Mouse (Mus musculus): ENCODE data around the gene Msi1. TPM values are rescaled to one million over a fixed set of nuclear protein-coding genes. Genes with fewer than 3 reads are reported as not detected.

The Msi1 gene
- polyA plus RNA-seq, 1 experiment from 2014 or later: 133 TPM

DNA sequence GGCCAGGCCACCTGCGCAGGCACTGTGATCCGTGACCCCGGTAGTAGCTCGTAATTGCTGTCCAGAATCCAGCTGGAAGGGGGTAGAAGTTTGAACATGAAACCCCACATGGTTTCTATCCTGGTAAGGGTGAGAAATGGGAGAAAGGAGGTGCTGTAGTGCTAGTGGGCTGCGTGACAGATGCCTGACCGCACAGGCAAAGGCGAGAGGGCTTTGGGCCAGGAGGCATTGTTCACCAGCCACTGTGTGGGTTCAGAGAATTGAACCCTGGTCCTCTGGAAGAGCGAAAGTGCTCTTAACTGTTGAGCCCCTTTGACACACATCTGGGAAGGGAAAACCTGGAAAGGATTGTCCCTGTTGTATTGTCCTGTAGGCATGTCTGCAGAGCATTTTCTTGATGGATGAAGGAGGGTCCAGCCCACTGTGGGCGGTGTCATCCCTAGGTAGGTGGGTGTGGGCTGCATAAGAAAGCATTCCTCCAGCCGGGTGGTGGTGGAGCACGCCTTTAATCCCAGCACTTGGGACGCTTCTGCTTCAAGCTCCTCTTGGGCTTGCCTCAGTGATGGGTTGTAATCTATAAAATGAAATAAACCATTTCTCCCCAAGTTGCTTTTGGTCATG, 46.8 kb downstream of the Msi1 start:
- peaks cover 13% of the 10 kb centered on the region for H3K27me3 ChIP-seq
- peak; percentile 68 for ATAC-seq
- H3K9me3 ChIP-seq: no peaks in the 10 kb centered on the region
- 0 out of 2 replicates have a peak overlapping the region, but pooled peaks have one; percentile 6 for H3K27ac ChIP-seq
- peak overlapping the region; percentile 54 for H3K4me2 ChIP-seq (replicated peaks)
- WGBS: 36% methylated on average over 12 of the region's 12 CpGs
- peaks cover 13% of the 10 kb centered on the region for H3K4me1 ChIP-seq (replicated peaks)
- H3K4me3 ChIP-seq (replicated peaks): peak overlapping the region; percentile 41
- H3K9ac ChIP-seq (replicated peaks): peak overlapping the region; percentile 33; the same call in 1 of the 2 replicates
- H3K36me3 ChIP-seq: peaks cover 11% of the 10 kb centered on the region; the same call in 1 of the 2 replicates

GRCm38 (mm10) chr5:115479561-115479960, 50.2 kb downstream of the Msi1 start:
- Histone ChIP-seq H3K4me3 (replicated peaks) (no peak overlapping the region), H3K9ac (replicated peaks) (no peak overlapping the region; the same call in 1 of the 2 replicates), H3K9me3 (no peaks in the 10 kb centered on the region), H3K4me1 (replicated peaks) (peaks cover 34% of the 10 kb centered on the region), H3K27ac (no peak overlapping the region), H3K36me3 (peaks cover 11% of the 10 kb centered on the region; the same call in 1 of the 2 replicates), H3K27me3 (peaks cover 24% of the 10 kb centered on the region), H3K4me2 (replicated peaks) (no peak overlapping the region)
- ATAC-seq: no peak
- WGBS: 34% methylated on average over 15 of the region's 15 CpGs

- no peak for ATAC-seq
- Histone ChIP-seq H3K36me3 (peaks cover 11% of the 10 kb centered on the region; the same call in 1 of the 2 replicates), H3K4me1 (replicated peaks) (peaks cover 39% of the 10 kb centered on the region), H3K27ac (no peak overlapping the region), H3K9me3 (no peaks in the 10 kb centered on the region), H3K4me3 (replicated peaks) (peak overlapping the region; percentile 7), H3K4me2 (replicated peaks) (peak overlapping the region; percentile 39), H3K27me3 (peaks cover 24% of the 10 kb centered on the region), H3K9ac (replicated peaks) (no peak overlapping the region)
- WGBS: 14% methylated on average over 27 of the region's 27 CpGs
Measured at GRCm38 (mm10) chr5:115480101-115480500, 50.7 kb downstream of the Msi1 start.

GRCm38 (mm10) chr5:115482390-115483265, 53.2 kb downstream of the Msi1 start:
- H3K4me3 ChIP-seq (replicated peaks): peak overlapping the region; percentile 29
- H3K4me2 ChIP-seq (replicated peaks): peak overlapping the region; percentile 46
- peaks cover 33% of the 10 kb centered on the region for H3K4me1 ChIP-seq (replicated peaks)
- H3K9ac ChIP-seq (replicated peaks): peak overlapping the region; percentile 56
- H3K36me3 ChIP-seq: peaks cover 5% of the 10 kb centered on the region; the same call in 1 of the 2 replicates
- no peak for ATAC-seq
- H3K27me3 ChIP-seq: peaks cover 24% of the 10 kb centered on the region
- WGBS: 17% methylated on average over 38 of the region's 38 CpGs
- no peaks in the 10 kb centered on the region for H3K9me3 ChIP-seq
- H3K27ac ChIP-seq: no peak overlapping the region

GRCm38 (mm10) chr5:115483385-115483784, 54.0 kb downstream of the Msi1 start:
- Histone ChIP-seq H3K9ac (replicated peaks) (no peak overlapping the region), H3K27ac (no peak overlapping the region), H3K4me3 (replicated peaks) (peak overlapping the region; percentile 29), H3K9me3 (no peaks in the 10 kb centered on the region), H3K36me3 (no peaks in the 10 kb centered on the region), H3K27me3 (peaks cover 24% of the 10 kb centered on the region), H3K4me2 (replicated peaks) (peak overlapping the region; percentile 46), H3K4me1 (replicated peaks) (peaks cover 33% of the 10 kb centered on the region)
- 25% methylated on average over 6 of the region's 6 CpGs for WGBS
- no peak for ATAC-seq

GRCm38 (mm10) chr5:115483947-115484920, 54.8 kb downstream of the Msi1 start, which contains the start of gene Sirt4:
TSS of gene Sirt4 (minus strand) at chr5:115484725.
- 8% methylated on average over 30 of the region's 30 CpGs for WGBS
- peak; percentile 90 for ATAC-seq

DNA sequence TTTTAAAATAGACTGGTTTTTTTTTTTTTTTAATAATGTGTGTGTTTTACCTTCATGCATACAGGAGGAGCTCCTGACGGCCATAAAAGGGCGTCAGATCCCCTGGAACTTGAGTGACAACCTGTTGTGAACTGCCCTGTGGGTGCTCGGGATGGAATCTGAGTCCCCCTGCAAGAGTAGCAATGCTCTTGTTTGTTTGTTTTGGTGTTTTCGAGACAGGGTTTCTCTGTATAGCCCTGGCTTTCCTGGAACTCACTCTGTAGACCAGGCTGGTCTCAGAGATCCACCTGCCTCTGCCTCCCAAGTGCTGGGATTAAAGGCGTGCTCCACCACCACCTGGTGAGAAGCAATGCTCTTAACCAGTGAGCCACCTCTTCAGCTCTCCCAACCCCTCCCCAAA, 55.6 kb downstream of the Msi1 start:
- H3K27ac ChIP-seq: peak overlapping the region; percentile 82; the same call in 1 of the 2 replicates
- H3K9ac ChIP-seq (replicated peaks): peak overlapping the region; percentile 72
- WGBS: 70% methylated on average over 5 of the region's 5 CpGs
- H3K4me2 ChIP-seq (replicated peaks): peak overlapping the region; percentile 69
- no peaks in the 10 kb centered on the region for H3K36me3 ChIP-seq
- peaks cover 23% of the 10 kb centered on the region for H3K27me3 ChIP-seq
- ATAC-seq: no peak
- no peaks in the 10 kb centered on the region for H3K9me3 ChIP-seq
- peak overlapping the region; percentile 46 for H3K4me3 ChIP-seq (replicated peaks)
- peaks cover 34% of the 10 kb centered on the region for H3K4me1 ChIP-seq (replicated peaks)

More at GRCm38 (mm10) chr5:115483947-115484920, 54.8 kb downstream of the Msi1 start, which contains the start of gene Sirt4:
- H3K27me3 ChIP-seq: peaks cover 24% of the 10 kb centered on the region
- H3K4me2 ChIP-seq (replicated peaks): peak within 1 kb of the TSS; percentile 69
- H3K4me1 ChIP-seq (replicated peaks): peaks cover 37% of the 10 kb centered on the region
- H3K27ac ChIP-seq: peak within 1 kb of the TSS; percentile 82
- H3K4me3 ChIP-seq (replicated peaks): peak within 1 kb of the TSS; percentile 46
- no peaks in the 10 kb centered on the region for H3K9me3 ChIP-seq
- H3K36me3 ChIP-seq: no peaks in the 10 kb centered on the region
- peak within 1 kb of the TSS; percentile 72 for H3K9ac ChIP-seq (replicated peaks)

DNA sequence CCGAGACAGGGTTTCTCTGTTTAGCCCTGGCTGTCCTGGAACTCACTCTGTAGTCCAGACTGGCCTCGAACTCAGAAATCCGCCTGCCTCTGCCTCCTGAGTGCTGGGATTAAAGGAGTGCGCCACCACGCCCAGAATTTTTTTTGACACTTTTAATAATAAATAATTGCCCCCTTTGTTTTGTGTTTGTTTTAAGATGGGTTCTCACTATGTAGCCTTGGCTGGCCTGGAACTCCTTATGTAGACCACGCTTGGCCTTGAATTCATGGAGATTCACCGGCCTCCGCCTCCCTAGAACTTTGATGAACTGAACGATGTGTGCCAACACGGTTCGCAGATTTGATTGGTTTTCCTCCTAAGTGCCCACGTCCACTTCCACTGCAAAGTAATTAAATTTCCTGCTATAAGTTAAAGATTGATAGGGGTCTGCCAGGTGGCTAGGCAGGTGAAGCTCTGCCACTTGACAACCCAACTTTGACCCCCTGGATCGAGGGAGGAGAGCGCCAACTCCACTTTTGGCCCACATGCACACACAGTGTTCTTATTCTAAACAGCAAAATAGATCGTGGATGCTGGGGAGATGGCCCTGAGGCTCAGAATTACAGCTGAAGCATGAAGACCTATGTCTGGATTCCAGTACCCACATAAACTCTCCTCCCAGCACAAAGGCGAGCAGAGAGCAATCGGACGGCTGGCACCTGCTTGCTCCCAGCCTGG, 56.2 kb downstream of the Msi1 start:
- Histone ChIP-seq H3K4me2 (replicated peaks) (no peak overlapping the region), H3K4me3 (replicated peaks) (no peak overlapping the region), H3K9me3 (no peaks in the 10 kb centered on the region), H3K9ac (replicated peaks) (no peak overlapping the region), H3K27me3 (peaks cover 16% of the 10 kb centered on the region), H3K36me3 (no peaks in the 10 kb centered on the region), H3K27ac (no peak overlapping the region), H3K4me1 (replicated peaks) (peaks cover 31% of the 10 kb centered on the region)
- no peak for ATAC-seq
- 89% methylated on average over 18 of the region's 18 CpGs for WGBS

- 60% methylated on average over 4 of the region's 4 CpGs for WGBS
- Histone ChIP-seq H3K9me3 (no peaks in the 10 kb centered on the region), H3K4me3 (replicated peaks) (no peak overlapping the region), H3K9ac (replicated peaks) (no peak overlapping the region), H3K27ac (no peak overlapping the region), H3K4me1 (replicated peaks) (peaks cover 42% of the 10 kb centered on the region), H3K27me3 (peaks cover 8% of the 10 kb centered on the region), H3K36me3 (no peaks in the 10 kb centered on the region), H3K4me2 (replicated peaks) (no peak overlapping the region)
- no peak for ATAC-seq
Measured at GRCm38 (mm10) chr5:115486726-115487125, 57.3 kb downstream of the Msi1 start.

- Histone ChIP-seq H3K9me3 (no peaks in the 10 kb centered on the region), H3K27ac (no peak overlapping the region), H3K36me3 (no peaks in the 10 kb centered on the region), H3K27me3 (peaks cover 3% of the 10 kb centered on the region), H3K4me1 (replicated peaks) (peaks cover 43% of the 10 kb centered on the region), H3K4me3 (replicated peaks) (no peak overlapping the region), H3K4me2 (replicated peaks) (no peak overlapping the region), H3K9ac (replicated peaks) (no peak overlapping the region)
- WGBS: 87% methylated on average over 8 of the region's 8 CpGs
- ATAC-seq: no peak
Measured at GRCm38 (mm10) chr5:115487353-115487752, 58.0 kb downstream of the Msi1 start.
